Mouse (Mus musculus): Measurements from ENCODE around the gene Kntc1. TPM values are rescaled to one million over a fixed set of nuclear protein-coding genes. Genes with fewer than 3 reads are reported as not detected.

The Kntc1 gene
- polyA plus RNA-seq (2012; rRNA removed) = 12.6 and 16.0 TPM in 2 replicates

DNA sequence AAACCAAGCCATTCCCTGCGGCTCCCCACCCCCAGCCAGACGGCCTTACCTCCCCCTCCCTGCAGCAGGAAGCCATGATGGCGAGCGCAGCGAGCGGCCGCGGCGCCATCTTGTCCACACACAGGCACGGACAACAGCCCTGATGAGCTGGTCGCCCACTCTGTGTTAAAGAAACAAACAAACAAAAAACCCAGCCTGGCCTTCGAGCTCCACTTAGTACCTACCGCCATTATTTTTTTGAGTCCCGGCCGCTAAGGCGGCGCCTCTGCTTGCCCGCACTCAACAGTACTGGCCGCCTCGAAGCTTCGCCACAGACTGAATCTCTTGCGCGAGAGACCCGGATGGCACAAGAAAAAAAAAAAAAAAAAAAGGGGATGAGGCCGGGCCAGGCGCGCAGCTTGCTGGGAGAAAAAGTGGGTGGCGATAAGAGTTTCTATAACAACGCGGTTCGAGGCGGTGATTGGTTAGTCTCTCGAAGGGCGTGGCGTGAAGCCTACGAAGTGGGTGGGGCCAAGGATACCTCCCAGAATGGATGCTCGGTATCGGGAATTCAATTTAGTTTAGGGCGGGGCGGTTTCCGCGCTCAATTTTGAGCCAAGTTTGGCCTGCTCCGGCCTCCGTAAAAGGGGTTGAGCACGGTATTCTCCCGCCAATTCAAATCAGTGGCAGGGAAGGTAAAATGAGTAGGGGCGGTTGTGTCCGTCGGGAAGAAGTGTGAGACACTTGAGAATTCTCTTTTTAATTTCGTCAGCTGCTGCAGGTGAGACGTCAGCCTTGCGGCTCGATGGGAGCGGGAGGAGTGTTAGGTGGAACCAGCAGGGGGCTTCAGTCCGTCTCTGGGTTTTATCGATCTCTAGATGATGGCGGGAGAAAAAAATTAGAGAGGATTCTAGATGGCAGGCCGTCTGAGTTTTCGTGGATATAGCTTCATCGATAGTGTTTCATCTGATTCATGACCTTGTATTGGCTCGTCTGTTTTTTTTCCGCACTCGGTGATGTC, at the start of gene Kntc1, which contains the start of gene Rsrc2:
Kntc1 (plus strand) TSS at position 652 of the 1,000 bp plus-strand sequence.
Rsrc2 (minus strand) TSS at position 350 of the 1,000 bp plus-strand sequence.
- DNase-seq = peak; percentile 99
- TF ChIP-seq POLR2A (IDR thresholded peaks at IDR 0.05; ENCODE audit: control insufficient read depth, extremely low read depth, insufficient read depth, low read length, poor library complexity) (peak; percentile 98), CTCF (IDR thresholded peaks at IDR 0.05; ENCODE audit: borderline replicate concordance, control insufficient read depth, extremely low read depth, insufficient read depth, low read length, poor library complexity) (no peak; the same call in 1 of the 2 replicates)
- Histone ChIP-seq H3K4me1 (replicated peaks; ENCODE audit: control insufficient read depth, insufficient read depth, low read length) (0 out of 2 replicates have a peak, but pooled peaks cover 2% of the 10 kb centered on the region), H3K4me3 (ENCODE audit: control insufficient read depth, insufficient read depth, low read length) (peak within 1 kb of the TSS; percentile 89), H3K27me3 (ENCODE audit: control insufficient read depth, insufficient read depth, low read length) (no peaks in the 10 kb centered on the region), H3K27ac (ENCODE audit: control insufficient read depth, insufficient read depth, low read length) (peak within 1 kb of the TSS; percentile 97), H3K36me3 (ENCODE audit: control insufficient read depth, insufficient read depth, low read length) (peaks cover 12% of the 10 kb centered on the region)
- WGBS = under 1% methylated on average over 63 of the region's 63 CpGs

GRCm38 (mm10) chr5:123700625-123701024, 48.9 kb upstream of the Kntc1 start:
- no peak for DNase-seq
- Histone ChIP-seq H3K4me3 (ENCODE audit: control insufficient read depth, insufficient read depth, low read length) (no peak overlapping the region), H3K36me3 (ENCODE audit: control insufficient read depth, insufficient read depth, low read length) (peaks cover 47% of the 10 kb centered on the region), H3K4me1 (replicated peaks; ENCODE audit: control insufficient read depth, insufficient read depth, low read length) (no peaks in the 10 kb centered on the region), H3K27ac (ENCODE audit: control insufficient read depth, insufficient read depth, low read length) (no peak overlapping the region), H3K27me3 (ENCODE audit: control insufficient read depth, insufficient read depth, low read length) (no peaks in the 10 kb centered on the region)
- 82% methylated on average over 11 of the region's 11 CpGs for whole genome bisulfite sequencing
- no peak for TF ChIP-seq CTCF (IDR thresholded peaks at IDR 0.05; ENCODE audit: borderline replicate concordance, control insufficient read depth, extremely low read depth, insufficient read depth, low read length, poor library complexity)
- no peak for TF ChIP-seq POLR2A (IDR thresholded peaks at IDR 0.05; ENCODE audit: control insufficient read depth, extremely low read depth, insufficient read depth, low read length, poor library complexity)

GRCm38 (mm10) chr5:123708598-123708997, 40.9 kb upstream of the Kntc1 start:
- no peak overlapping the region for H3K27ac ChIP-seq (ENCODE audit: control insufficient read depth, insufficient read depth, low read length)
- whole genome bisulfite sequencing = 97% methylated on average over 12 of the region's 12 CpGs
- no peaks in the 10 kb centered on the region for H3K27me3 ChIP-seq (ENCODE audit: control insufficient read depth, insufficient read depth, low read length)
- no peak for DNase-seq
- peaks cover 84% of the 10 kb centered on the region for H3K36me3 ChIP-seq (ENCODE audit: control insufficient read depth, insufficient read depth, low read length)
- TF ChIP-seq POLR2A (IDR thresholded peaks at IDR 0.05; ENCODE audit: control insufficient read depth, extremely low read depth, insufficient read depth, low read length, poor library complexity) = no peak
- no peak for TF ChIP-seq CTCF (IDR thresholded peaks at IDR 0.05; ENCODE audit: borderline replicate concordance, control insufficient read depth, extremely low read depth, insufficient read depth, low read length, poor library complexity)
- no peaks in the 10 kb centered on the region for H3K4me1 ChIP-seq (replicated peaks; ENCODE audit: control insufficient read depth, insufficient read depth, low read length)
- H3K4me3 ChIP-seq (ENCODE audit: control insufficient read depth, insufficient read depth, low read length) = no peak overlapping the region

DNA sequence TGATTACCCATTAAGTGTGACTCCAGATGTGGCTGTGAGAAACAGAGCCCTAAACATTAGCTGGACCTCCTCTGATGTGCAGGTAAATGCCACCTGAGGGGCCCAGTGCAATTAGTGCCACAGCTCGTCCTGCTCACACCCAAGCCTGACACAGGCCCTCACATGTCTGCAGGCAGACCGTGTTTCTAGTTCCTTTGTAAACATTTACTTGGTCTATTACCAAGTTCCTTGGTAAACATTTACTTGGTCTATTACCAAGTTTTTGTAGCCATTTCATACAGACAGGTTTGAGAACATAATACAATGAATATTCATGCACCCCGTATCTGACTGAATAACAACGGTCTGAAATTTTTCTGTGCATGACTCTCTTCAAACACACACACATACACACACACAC, 39.9 kb upstream of the Kntc1 start:
- 96% methylated on average over 4 of the region's 4 CpGs for WGBS
- no peaks in the 10 kb centered on the region for H3K4me1 ChIP-seq (replicated peaks; ENCODE audit: control insufficient read depth, insufficient read depth, low read length)
- peaks cover 86% of the 10 kb centered on the region for H3K36me3 ChIP-seq (ENCODE audit: control insufficient read depth, insufficient read depth, low read length)
- no peak overlapping the region for H3K4me3 ChIP-seq (ENCODE audit: control insufficient read depth, insufficient read depth, low read length)
- no peak for DNase-seq
- H3K27me3 ChIP-seq (ENCODE audit: control insufficient read depth, insufficient read depth, low read length) = no peaks in the 10 kb centered on the region
- H3K27ac ChIP-seq (ENCODE audit: control insufficient read depth, insufficient read depth, low read length) = no peak overlapping the region
- TF ChIP-seq CTCF (IDR thresholded peaks at IDR 0.05; ENCODE audit: borderline replicate concordance, control insufficient read depth, extremely low read depth, insufficient read depth, low read length, poor library complexity) (no peak), POLR2A (IDR thresholded peaks at IDR 0.05; ENCODE audit: control insufficient read depth, extremely low read depth, insufficient read depth, low read length, poor library complexity) (no peak)

- WGBS = 95% methylated on average over 6 of the region's 6 CpGs
- Histone ChIP-seq H3K36me3 (ENCODE audit: control insufficient read depth, insufficient read depth, low read length) (peaks cover 62% of the 10 kb centered on the region), H3K27ac (ENCODE audit: control insufficient read depth, insufficient read depth, low read length) (no peak overlapping the region), H3K4me3 (ENCODE audit: control insufficient read depth, insufficient read depth, low read length) (no peak overlapping the region), H3K4me1 (replicated peaks; ENCODE audit: control insufficient read depth, insufficient read depth, low read length) (no peaks in the 10 kb centered on the region), H3K27me3 (ENCODE audit: control insufficient read depth, insufficient read depth, low read length) (no peaks in the 10 kb centered on the region)
- TF ChIP-seq POLR2A (IDR thresholded peaks at IDR 0.05; ENCODE audit: control insufficient read depth, extremely low read depth, insufficient read depth, low read length, poor library complexity) = no peak
- TF ChIP-seq CTCF (IDR thresholded peaks at IDR 0.05; ENCODE audit: borderline replicate concordance, control insufficient read depth, extremely low read depth, insufficient read depth, low read length, poor library complexity) = no peak
- no peak for DNase-seq
These were observed 35.7 kb upstream of the Kntc1 start for GRCm38 (mm10) chr5:123713782-123714181.

DNA sequence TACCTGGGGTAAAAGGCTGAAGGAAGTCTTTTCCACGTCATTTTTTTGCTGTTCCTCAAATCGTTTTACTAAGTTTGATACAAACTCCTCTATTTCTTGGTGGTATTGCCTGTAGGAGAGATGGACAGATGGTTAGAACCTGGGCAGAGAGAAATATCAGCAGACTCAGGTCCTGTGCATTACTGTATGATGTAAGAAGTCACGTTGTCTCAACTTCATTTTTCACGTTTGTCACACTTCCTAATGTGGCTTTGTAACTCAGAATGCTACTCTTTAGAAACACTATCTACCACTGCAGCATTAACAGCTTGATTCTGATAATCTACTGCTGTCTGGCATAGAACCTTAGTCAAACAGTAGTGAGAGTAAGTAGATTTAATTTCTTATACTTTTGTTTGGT, 34.9 kb upstream of the Kntc1 start:
- H3K36me3 ChIP-seq (ENCODE audit: control insufficient read depth, insufficient read depth, low read length) = peaks cover 53% of the 10 kb centered on the region

More for the DNA sequence above, 34.9 kb upstream of the Kntc1 start:
- Histone ChIP-seq H3K4me3 (ENCODE audit: control insufficient read depth, insufficient read depth, low read length) (no peak overlapping the region), H3K27ac (ENCODE audit: control insufficient read depth, insufficient read depth, low read length) (no peak overlapping the region), H3K27me3 (ENCODE audit: control insufficient read depth, insufficient read depth, low read length) (no peaks in the 10 kb centered on the region), H3K4me1 (replicated peaks; ENCODE audit: control insufficient read depth, insufficient read depth, low read length) (no peaks in the 10 kb centered on the region)
- 93% methylated on average over 4 of the region's 4 CpGs for WGBS
- no peak for DNase-seq
- TF ChIP-seq CTCF (IDR thresholded peaks at IDR 0.05; ENCODE audit: borderline replicate concordance, control insufficient read depth, extremely low read depth, insufficient read depth, low read length, poor library complexity) = no peak
- TF ChIP-seq POLR2A (IDR thresholded peaks at IDR 0.05; ENCODE audit: control insufficient read depth, extremely low read depth, insufficient read depth, low read length, poor library complexity) = no peak
